In genomic region chr11:78523241-78523955, GRCm38 (mm10) we compare ENCODE assay signal across 15 mouse cellular contexts. TPM values are rescaled to one million over a fixed set of nuclear protein-coding genes. Genes with fewer than 3 reads are reported as not detected.
DNase-seq lines count a peak whose midpoint lies in the region; ATAC-seq and TF ChIP-seq lines count a peak whose summit lies in the region.
"Had no signal": no experiment of that assay in that cellular context is flagged by ENCODE, and none has a peak within 500 bp of the region (broad histone marks: within the 10 kb centered on the region; RNA-seq: fewer than 3 reads in every experiment).

No protein-coding gene starts in this region.

- H3K9ac ChIP-seq in neural tube, embryonic 11.5 days (ENCODE audit: low read length) = no peak overlapping the region
- H3K9ac ChIP-seq: heart, embryonic 13.5 days; midbrain, embryonic 13.5 days had no signal

- peaks cover 30% of the 10 kb centered on the region for H3K36me3 ChIP-seq in neural tube, embryonic 11.5 days (ENCODE audit: control insufficient read depth, insufficient read depth, low read length)

- no peak for ATAC-seq in neural tube, embryonic 11.5 days (ENCODE audit: insufficient read depth, low FRiP score, low TSS enrichment)
- ATAC-seq: midbrain, embryonic 13.5 days had no signal

- intact Hi-C loops in heart, postnatal 10 days (cut with DNase I) = no loop called here
- intact Hi-C loops in heart, postnatal 14 days (cut with DNase I) = no loop called here

- no peak overlapping the region for H3K27ac ChIP-seq in neural tube, embryonic 11.5 days (ENCODE audit: low read depth, low read length)
- H3K27ac ChIP-seq: heart, embryonic 13.5 days; midbrain, embryonic 13.5 days; stomach, postnatal 0 days had no signal

- H3K9me3 ChIP-seq in neural tube, embryonic 11.5 days (ENCODE audit: control insufficient read depth, low read length) = no peaks in the 10 kb centered on the region
- H3K9me3 ChIP-seq: heart, embryonic 13.5 days; midbrain, embryonic 13.5 days had no signal

- H3K4me1 ChIP-seq in neural tube, embryonic 11.5 days (ENCODE audit: control insufficient read depth, insufficient read depth, low read length) = no peaks in the 10 kb centered on the region
- H3K4me1 ChIP-seq in lung, adult 2 months (ENCODE audit: control insufficient read depth, insufficient read depth, low read length) = peaks cover 13% of the 10 kb centered on the region
- H3K4me1 ChIP-seq: heart, embryonic 13.5 days; midbrain, embryonic 13.5 days had no signal

- no peak for TF ChIP-seq POLR2A in lung, adult 2 months (IDR thresholded peaks at IDR 0.05; ENCODE audit: borderline replicate concordance, extremely low read depth, low read depth, low read length)

- WGBS in neural tube, embryonic 11.5 days = 64% methylated on average over 9 of the region's 9 CpGs
- 50% methylated on average over 9 of the region's 9 CpGs for WGBS in lung, adult 2 months

- DNase-seq in heart, postnatal 10 days = peak; percentile 30 to 32
- no peak for DNase-seq in heart, postnatal 14 days
- peak; percentile 34 for DNase-seq in neural tube, embryonic 11.5 days (ENCODE audit: low spot score)
- no peak for DNase-seq in neural tube, embryonic 10.5 days (ENCODE audit: extremely low spot score, low spot score)
- peak; percentile 44 for DNase-seq in lung, adult 2 months
- no peak for DNase-seq in adrenal gland, postnatal 4 days (ENCODE audit: low spot score in 2 of 2)
- DNase-seq in urinary bladder, adult 18-20 months (ENCODE audit: low spot score in 2 of 2) = no peak
- DNase-seq: adrenal gland, postnatal 14 days; cerebellum, adult 9-11 months had no signal

- no peaks in the 10 kb centered on the region for H3K27me3 ChIP-seq in neural tube, embryonic 11.5 days (ENCODE audit: control insufficient read depth, insufficient read depth, low read length)
- H3K27me3 ChIP-seq: heart, embryonic 13.5 days; midbrain, embryonic 13.5 days had no signal

- TF ChIP-seq CTCF in lung, adult 2 months (IDR thresholded peaks at IDR 0.05; ENCODE audit: insufficient read depth, low read length) = no peak

- no peak overlapping the region for H3K4me3 ChIP-seq in neural tube, embryonic 11.5 days (ENCODE audit: low read depth, low read length)
- no peak overlapping the region for H3K4me3 ChIP-seq in lung, adult 2 months (replicated peaks; ENCODE audit: extremely low read depth, low read depth, low read length)
- H3K4me3 ChIP-seq: erythroblast, embryonic 14.5 days; heart, embryonic 13.5 days; midbrain, embryonic 13.5 days had no signal

- H3K4me2 ChIP-seq in neural tube, embryonic 11.5 days (ENCODE audit: low read depth) = no peak overlapping the region
- H3K4me2 ChIP-seq: heart, embryonic 13.5 days; midbrain, embryonic 13.5 days had no signal

RNA-seq across cellular contexts. Expression of gene Poldip2, which starts 11.4 kb away (rescaled TPM):
- 100 to 1,000 TPM; 161 to 163 TPM for total RNA-seq in heart, postnatal 10 days (2021)
- 100 to 1,000 TPM; 153 to 155 TPM for total RNA-seq in heart, postnatal 14 days (2021)
- 156 and 158 TPM in 2 replicates for polyA plus RNA-seq in neural tube, embryonic 11.5 days (2014; fragmentation: Nextera tagmentation; extraction: Ambion mirVana)
- polyA plus RNA-seq in lung, adult 2 months (2012; rRNA removed) = 39.6 and 50.4 TPM in 2 replicates
- total RNA-seq in adrenal gland, postnatal 4 days (2021) = 100 to 1,000 TPM; 153 to 166 TPM

RNA-seq across cellular contexts. Expression of gene Tmem199, which starts 11.4 kb away (rescaled TPM):
- 10 to 100 TPM; 14.9 to 16.6 TPM for total RNA-seq in heart, postnatal 10 days (2021)
- total RNA-seq in heart, postnatal 14 days (2021) = 10 to 100 TPM; 11.7 to 12.1 TPM
- 81.8 and 87.3 TPM in 2 replicates for polyA plus RNA-seq in neural tube, embryonic 11.5 days (2014; fragmentation: Nextera tagmentation; extraction: Ambion mirVana)
- polyA plus RNA-seq in lung, adult 2 months (2012; rRNA removed) = 9.5 and 12.5 TPM in 2 replicates
- total RNA-seq in adrenal gland, postnatal 4 days (2021) = 10 to 100 TPM; 30.1 to 31.1 TPM

RNA-seq across cellular contexts. Expression of gene Tnfaip1, which starts 12.7 kb away (rescaled TPM):
- total RNA-seq in heart, postnatal 10 days (2021) = 10 to 100 TPM; 62.7 to 66.2 TPM
- 10 to 100 TPM; 47.7 to 50.7 TPM for total RNA-seq in heart, postnatal 14 days (2021)
- polyA plus RNA-seq in neural tube, embryonic 11.5 days (2014; fragmentation: Nextera tagmentation; extraction: Ambion mirVana) = 70.0 and 71.2 TPM in 2 replicates
- polyA plus RNA-seq in lung, adult 2 months (2012; rRNA removed) = 71.3 and 81.7 TPM in 2 replicates
- 10 to 100 TPM; 56.6 to 57.2 TPM for total RNA-seq in adrenal gland, postnatal 4 days (2021)

RNA-seq across cellular contexts. Expression of gene Ift20, which starts 12.8 kb away (rescaled TPM):
- 10 to 100 TPM; 50.6 to 53.5 TPM for total RNA-seq in heart, postnatal 10 days (2021)
- total RNA-seq in heart, postnatal 14 days (2021) = 10 to 100 TPM; 48.4 to 50.0 TPM
- 99.7 and 110 TPM in 2 replicates for polyA plus RNA-seq in neural tube, embryonic 11.5 days (2014; fragmentation: Nextera tagmentation; extraction: Ambion mirVana)
- 75.1 and 76.0 TPM in 2 replicates for polyA plus RNA-seq in lung, adult 2 months (2012; rRNA removed)
- 10 to 100 TPM; 80.5 to 84.7 TPM for total RNA-seq in adrenal gland, postnatal 4 days (2021)

RNA-seq across cellular contexts. Expression of gene Sebox, which starts 20.2 kb away (rescaled TPM):
- total RNA-seq in heart, postnatal 10 days (2021) = not detected
- not detected for total RNA-seq in heart, postnatal 14 days (2021)
- not detected in 2 replicates for polyA plus RNA-seq in neural tube, embryonic 11.5 days (2014; fragmentation: Nextera tagmentation; extraction: Ambion mirVana)
- polyA plus RNA-seq in lung, adult 2 months (2012; rRNA removed) = 0.11 TPM in 1 of 2 replicates, not detected in the other
- not detected for total RNA-seq in adrenal gland, postnatal 4 days (2021)
- total RNA-seq: adrenal gland, postnatal 14 days had no signal
- polyA plus RNA-seq: erythroblast, embryonic 14.5 days; heart, embryonic 13.5 days; limb, embryonic 11.5 days; midbrain, embryonic 13.5 days; small intestine, adult 2 months had no signal

Comparison
In these comparisons a context has a peak if more than half of its experiments do, and no peak if none do; other contexts are left out.
1. DNase-seq: peak in heart, postnatal 10 days (2 of 2), neural tube, embryonic 11.5 days (single experiment) and lung, adult 2 months (single experiment); none in heart, postnatal 14 days (0 of 2), neural tube, embryonic 10.5 days (single experiment), adrenal gland, postnatal 4 days (0 of 2) and urinary bladder, adult 18-20 months (0 of 2).